Comparison of ENCODE assay signal across 32 mouse cellular contexts in genomic region chr2:121132822-121133221, GRCm38 (mm10). TPM values are rescaled to one million over a fixed set of nuclear protein-coding genes. Genes with fewer than 3 reads are reported as not detected.
"Had no signal": no experiment of that assay in that cellular context is flagged by ENCODE, and none has a peak within 500 bp of the region (broad histone marks: within the 10 kb centered on the region; RNA-seq: fewer than 3 reads in every experiment).

No protein-coding gene starts in this region.

- H3K27ac ChIP-seq: gastrocnemius, adult 2 months; heart, embryonic 10.5 days; hindbrain, embryonic 10.5 days; hindbrain, embryonic 12.5 days; hindbrain, embryonic 14.5 days; kidney, embryonic 15.5 days; kidney, postnatal 0 days; limb, embryonic 13.5 days; limb, embryonic 15.5 days; liver, embryonic 12.5 days; liver, embryonic 14.5 days had no signal

- H3K4me3 ChIP-seq: gastrocnemius, adult 2 months; heart, embryonic 10.5 days; heart, embryonic 12.5 days; hindbrain, embryonic 10.5 days; hindbrain, embryonic 12.5 days; kidney, embryonic 15.5 days; limb, embryonic 13.5 days; limb, embryonic 15.5 days; liver, embryonic 12.5 days had no signal

- H3K27me3 ChIP-seq: heart, embryonic 12.5 days; hindbrain, embryonic 12.5 days; kidney, embryonic 15.5 days; limb, embryonic 13.5 days; limb, embryonic 15.5 days; liver, embryonic 12.5 days had no signal

- ATAC-seq: hindbrain, embryonic 16.5 days; inflammation-experienced regulatory T-cells, adult 6 months; intestine, embryonic 16.5 days; liver, embryonic 12.5 days had no signal

- H3K9ac ChIP-seq: heart, embryonic 12.5 days; hindbrain, embryonic 12.5 days; hindbrain, embryonic 14.5 days; kidney, embryonic 15.5 days; limb, embryonic 13.5 days; limb, embryonic 15.5 days; liver, embryonic 12.5 days; liver, embryonic 14.5 days had no signal

- H3K4me2 ChIP-seq: heart, embryonic 12.5 days; hindbrain, embryonic 12.5 days; hindbrain, embryonic 14.5 days; kidney, embryonic 15.5 days; limb, embryonic 13.5 days; limb, embryonic 15.5 days; liver, embryonic 12.5 days had no signal

- H3K9me3 ChIP-seq: heart, embryonic 10.5 days; heart, embryonic 12.5 days; hindbrain, embryonic 12.5 days; kidney, embryonic 15.5 days; limb, embryonic 13.5 days; limb, embryonic 15.5 days; liver, embryonic 12.5 days had no signal

- DNase-seq: gastrocnemius, adult 2 months; gastrocnemius, postnatal 10 days; gastrocnemius, postnatal 25 days; heart, postnatal 10 days; heart, postnatal 4 days; kidney, adult 11 months; kidney, adult 2 months; kidney, adult 9 months; kidney, postnatal 14 days; kidney, postnatal 36 days; layer of hippocampus, adult 9-11 months; layer of hippocampus, postnatal 36 days; left cerebral cortex, postnatal 4 days had no signal

- H3K4me1 ChIP-seq: heart, embryonic 10.5 days; heart, embryonic 12.5 days; hindbrain, embryonic 10.5 days; hindbrain, embryonic 12.5 days; kidney, embryonic 15.5 days; limb, embryonic 13.5 days; limb, embryonic 15.5 days; liver, embryonic 12.5 days had no signal

RNA-seq across cellular contexts. Expression of gene Tgm7, which starts 23.2 kb away (rescaled TPM):
- polyA plus RNA-seq: heart, embryonic 10.5 days; heart, embryonic 12.5 days; heart, embryonic 14.5 days; heart, embryonic 16.5 days; hindbrain, embryonic 10.5 days; hindbrain, embryonic 12.5 days; hindbrain, embryonic 14.5 days; hindbrain, embryonic 16.5 days; inflammation-experienced regulatory T-cells, adult 6 months; large intestine, adult 2 months; limb, embryonic 11.5 days; limb, embryonic 13.5 days; limb, embryonic 15.5 days; liver, adult 2 months; liver, embryonic 12.5 days; liver, embryonic 14.5 days had no signal
